Mouse (Mus musculus) lung, adult 2 months (tissue): ENCODE data around the gene Dydc2.

Experiments
- CTCF ChIP-seq: fragments of 200-500 bp; IDR thresholded peaks from 2 replicates; pipeline ENCODE4 v1.5.1; 2011; ENCODE audit warnings: mild to moderate bottlenecking, low read length, control low read depth; ENCODE audit not compliant: insufficient read depth
- POLR2A ChIP-seq: fragments of 200-500 bp; IDR thresholded peaks from 2 replicates; pipeline ENCODE4 v1.6.1; 2011; ENCODE audit warnings: low read depth, mild to moderate bottlenecking, control low read depth, low read length, borderline replicate concordance; ENCODE audit errors: extremely low read depth

GRCm38 (mm10) chr14:41007641-41008040, 61.4 kb downstream of the Dydc2 start:
- TF ChIP-seq POLR2A (no peak), CTCF (no peak)
